Mouse (Mus musculus) megakaryocyte-erythroid progenitor cell, adult 5-6 weeks (primary cell): ENCODE data around the gene Ppib. TPM values are rescaled to one million over a fixed set of nuclear protein-coding genes. Genes with fewer than 3 reads are reported as not detected.

Experiments
- ATAC-seq: replicated peaks from 2 replicates; pipeline ENCODE4 v1.8.0; 2016; ENCODE audit warnings: mild to moderate bottlenecking, inconsistent platforms; ENCODE audit not compliant: severe bottlenecking, poor library complexity, low FRiP score, low TSS enrichment
- total RNA-seq, 2 experiments: library from RNA; stranded (forward) in 1 of 2; stranded (reverse) in 1 of 2; fragments of 200-1000, 215-1000 nt in 1 of 2; fragments of >200 nt in 1 of 2; fragmentation: Nextera tagmentation in 1 of 2; gene quantifications; 2 replicates each; pipeline ENCODE4 v1.2.3; 2014 to 2017

Gene Ppib
- total RNA-seq, 2 experiments from 2014 or later, result 412 to 561 TPM

GRCm38 (mm10) chr9:66110611-66111379 is 50.8 kb downstream of the Ppib start:
- ATAC-seq, result no peak

GRCm38 (mm10) chr9:66114341-66114740 is 54.3 kb downstream of the Ppib start:
- ATAC-seq, result no peak

Other genes starting within 250 kb of the Ppib start
- 25.5 and 31.8 TPM in 2 replicates for gene Zfp609, start 232.7 kb upstream of the Ppib start, total RNA-seq (2014; fragmentation: Nextera tagmentation)
- 3.6 and 13.8 TPM in 2 replicates for gene Zfp609, start 232.7 kb upstream of the Ppib start, total RNA-seq (2017)
- 39.0 and 59.8 TPM in 2 replicates for gene Pclaf, start 170.0 kb upstream of the Ppib start, total RNA-seq (2014; fragmentation: Nextera tagmentation)
- gene Pclaf, start 170.0 kb upstream of the Ppib start, total RNA-seq (2017), result 79.5 and 86.8 TPM in 2 replicates
- gene Trip4, start 151.4 kb upstream of the Ppib start, total RNA-seq (2014; fragmentation: Nextera tagmentation), result 13.0 and 14.6 TPM in 2 replicates
- 25.9 and 26.6 TPM in 2 replicates for gene Trip4, start 151.4 kb upstream of the Ppib start, total RNA-seq (2017)
- 25.0 and 29.1 TPM in 2 replicates for gene Csnk1g1, start 151.3 kb upstream of the Ppib start, total RNA-seq (2014; fragmentation: Nextera tagmentation)
- 21.4 and 22.0 TPM in 2 replicates for gene Csnk1g1, start 151.3 kb upstream of the Ppib start, total RNA-seq (2017)
- 1.3 and 2.2 TPM in 2 replicates for gene Snx22, start 9.5 kb downstream of the Ppib start, total RNA-seq (2014; fragmentation: Nextera tagmentation)
- gene Snx22, start 9.5 kb downstream of the Ppib start, total RNA-seq (2017), result 0.80 and 0.99 TPM in 2 replicates
- 99.7 and 107 TPM in 2 replicates for gene Snx1, start 66.4 kb downstream of the Ppib start, total RNA-seq (2014; fragmentation: Nextera tagmentation)
- gene Snx1, start 66.4 kb downstream of the Ppib start, total RNA-seq (2017), result 114 and 128 TPM in 2 replicates
- gene Ciao2a, start 66.4 kb downstream of the Ppib start, total RNA-seq (2014; fragmentation: Nextera tagmentation), result 167 and 182 TPM in 2 replicates
- gene Ciao2a, start 66.4 kb downstream of the Ppib start, total RNA-seq (2017), result 165 and 169 TPM in 2 replicates
- gene Dapk2, start 98.0 kb downstream of the Ppib start, total RNA-seq (2014; fragmentation: Nextera tagmentation), result 9.2 and 11.0 TPM in 2 replicates
- 5.2 and 10.3 TPM in 2 replicates for gene Dapk2, start 98.0 kb downstream of the Ppib start, total RNA-seq (2017)